Mouse (Mus musculus) embryonic facial prominence, embryonic 13.5 days (tissue): ENCODE results near the gene Sowaha. TPM values are rescaled to one million over a fixed set of nuclear protein-coding genes. Genes with fewer than 3 reads are reported as not detected.
A peak's percentile ranks its signal among the peaks of the same experiment; 100 is the strongest.

Source experiments
- ATAC-seq: fragments of 200-750 bp; cut with Nextera tagmentation; 2 replicates; pipeline ENCODE4 v1.8.0; 2017; ENCODE audit warnings: low read depth; ENCODE audit not compliant: insufficient number of reproducible peaks, insufficient read depth, low FRiP score, low TSS enrichment
- H3K27ac ChIP-seq: fragments of 300-500 bp; sonication (generic); 2 replicates; pipeline ENCODE4 v1.5.1; 2015; ENCODE audit warnings: moderate library complexity, mild to moderate bottlenecking, inconsistent platforms
- H3K27me3 ChIP-seq: fragments of 300-500 bp; sonication (generic); 2 replicates; pipeline ENCODE4 v1.6.1; 2015; ENCODE audit warnings: mild to moderate bottlenecking, inconsistent platforms
- H3K36me3 ChIP-seq: fragments of 300-500 bp; sonication (generic); 2 replicates; pipeline ENCODE4 v1.6.1; 2015; ENCODE audit warnings: mild to moderate bottlenecking, inconsistent platforms
- H3K4me1 ChIP-seq: fragments of 300-500 bp; sonication (generic); 2 replicates; pipeline ENCODE4 v1.6.1; 2015; ENCODE audit warnings: inconsistent platforms
- H3K4me2 ChIP-seq: fragments of 300-500 bp; sonication (generic); 2 replicates; pipeline ENCODE4 v1.6.1; 2015; ENCODE audit warnings: moderate library complexity, mild to moderate bottlenecking, inconsistent platforms
- H3K4me3 ChIP-seq: fragments of 300-500 bp; sonication (generic); 2 replicates; pipeline ENCODE4 v1.5.1; 2015; ENCODE audit warnings: mild to moderate bottlenecking, inconsistent platforms
- H3K9ac ChIP-seq: fragments of 300-500 bp; sonication (generic); 2 replicates; pipeline ENCODE4 v1.6.1; 2015; ENCODE audit warnings: mild to moderate bottlenecking, inconsistent platforms
- H3K9me3 ChIP-seq: fragments of 300-500 bp; sonication (generic); 2 replicates; pipeline ENCODE4 v1.6.1; 2016; ENCODE audit warnings: inconsistent platforms
- WGBS: fragments of 180-500 bp; shearing (Covaris S2); methylation state at CpG from one replicate; pipeline ENCODE4 v1.1.7; 2015; ENCODE audit warnings: mixed read lengths; 5-methylcytosine and 5-hydroxymethylcytosine counted together
- polyA plus RNA-seq: library from polyadenylated mRNA; unstranded; fragments of >200 nt; fragmentation: Nextera tagmentation; extraction: Ambion mirVana; gene quantifications from 2 replicates; pipeline ENCODE4 v1.2.1, GENCODE M21; 2015

Gene Sowaha
- polyA plus RNA-seq, 1 experiment from 2014 or later: 0.21 TPM

DNA sequence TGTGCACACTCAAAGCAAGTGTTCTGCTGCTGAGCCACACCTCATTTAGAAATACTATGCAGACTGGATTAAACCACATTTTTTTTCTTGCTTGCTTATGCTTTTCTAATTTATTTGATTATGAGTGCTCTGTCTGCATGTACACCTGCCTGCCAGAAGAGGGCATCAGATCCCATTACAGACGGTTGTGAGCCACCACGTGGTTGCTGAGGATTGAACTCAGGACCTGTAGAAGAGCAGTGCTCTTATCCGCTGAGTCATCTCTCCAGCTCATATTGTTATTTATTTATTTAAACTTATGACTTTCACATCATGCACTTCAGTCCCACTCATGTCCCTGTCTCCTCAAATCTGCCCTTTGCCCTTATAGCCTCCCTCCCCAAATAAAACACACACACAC, 5.6 kb upstream of the Sowaha start:
- Histone ChIP-seq H3K27me3 (peaks cover 40% of the 10 kb centered on the region), H3K4me3 (no peak overlapping the region), H3K4me2 (no peak overlapping the region), H3K36me3 (no peaks in the 10 kb centered on the region), H3K9me3 (no peaks in the 10 kb centered on the region; the same call in 1 of the 2 replicates), H3K4me1 (peaks cover 13% of the 10 kb centered on the region), H3K9ac (no peak overlapping the region), H3K27ac (no peak overlapping the region)
- 48% methylated on average over 3 of the region's 3 CpGs for WGBS
- no peak for ATAC-seq

DNA sequence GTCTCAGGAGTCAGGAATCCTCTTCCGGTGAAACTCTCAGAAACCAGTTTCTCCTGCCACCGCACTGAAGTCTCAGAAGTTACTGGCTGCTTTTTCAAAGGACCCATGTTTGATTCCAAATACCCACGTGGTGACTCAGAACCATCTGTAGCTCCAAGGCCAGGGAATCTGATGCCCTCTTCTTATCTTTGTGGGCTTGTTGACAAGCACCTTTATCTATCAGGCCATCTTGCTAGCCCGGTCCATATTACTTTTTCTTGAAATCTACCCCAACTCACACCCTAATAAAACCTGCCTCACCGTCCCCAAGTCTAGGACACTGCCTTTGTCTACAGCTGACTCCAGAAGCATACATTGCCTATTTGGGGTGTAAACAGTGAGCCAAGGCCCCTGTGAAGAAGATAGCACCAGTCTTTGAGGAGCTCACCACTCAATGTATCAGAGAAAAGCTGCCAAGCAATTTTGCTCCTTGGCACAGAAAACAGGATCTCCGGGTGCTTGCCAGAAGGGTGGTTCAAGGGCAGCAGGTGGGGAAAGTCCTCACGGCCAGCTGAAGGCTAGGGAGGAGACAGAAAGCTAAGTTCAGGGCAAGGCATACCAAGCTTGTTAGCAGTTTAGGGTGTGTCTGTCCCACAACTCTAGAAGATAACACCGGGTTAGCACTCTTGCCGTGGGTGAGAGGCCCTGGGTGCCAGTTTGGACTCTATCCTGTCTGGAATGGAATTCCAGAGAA, 3.3 kb upstream of the Sowaha start:
- Histone ChIP-seq H3K36me3 (no peaks in the 10 kb centered on the region), H3K4me3 (no peak overlapping the region), H3K4me1 (peaks cover 30% of the 10 kb centered on the region), H3K9ac (no peak overlapping the region), H3K9me3 (no peaks in the 10 kb centered on the region; the same call in 1 of the 2 replicates), H3K27me3 (peaks cover 64% of the 10 kb centered on the region), H3K27ac (no peak overlapping the region), H3K4me2 (no peak overlapping the region)
- no peak for ATAC-seq
- 72% methylated on average over 9 of the region's 9 CpGs for WGBS

DNA sequence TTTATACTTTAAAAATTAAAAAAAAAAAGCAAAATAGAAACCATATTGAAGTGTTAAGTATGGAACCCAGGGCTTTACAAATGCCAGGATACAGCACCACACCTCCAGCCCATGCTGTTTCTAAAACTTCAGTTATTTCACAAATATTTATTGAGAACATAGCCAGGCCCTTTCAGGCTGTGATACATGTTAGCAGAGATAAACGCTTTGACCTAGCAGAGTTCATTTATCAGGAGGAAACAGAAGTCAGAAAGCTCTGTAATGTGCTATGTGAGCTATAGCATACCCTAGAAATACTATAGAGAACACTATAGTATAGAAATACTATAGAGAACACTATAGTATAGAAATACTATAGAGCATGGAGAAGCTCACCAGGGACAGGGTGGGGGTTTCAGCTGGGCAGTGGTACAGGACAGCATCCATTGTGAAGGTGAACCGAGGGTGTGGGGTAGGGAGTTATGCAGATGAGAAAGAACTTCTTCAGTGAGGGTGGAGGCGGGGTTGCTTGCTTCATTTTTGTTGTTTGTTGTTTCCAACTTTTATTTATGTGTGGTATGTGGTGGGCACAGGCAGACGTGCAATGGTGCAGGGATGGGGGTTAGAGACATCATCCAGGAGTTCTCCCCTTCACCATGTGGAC, 1.1 kb upstream of the Sowaha start:
- Histone ChIP-seq H3K9ac (no peak overlapping the region), H3K4me2 (no peak overlapping the region), H3K27ac (no peak overlapping the region), H3K36me3 (no peaks in the 10 kb centered on the region), H3K4me1 (peaks cover 17% of the 10 kb centered on the region), H3K9me3 (no peaks in the 10 kb centered on the region; the same call in 1 of the 2 replicates), H3K27me3 (peaks cover 62% of the 10 kb centered on the region), H3K4me3 (no peak overlapping the region)
- no peak for ATAC-seq
- WGBS: 65% methylated on average over 4 of the region's 4 CpGs

DNA sequence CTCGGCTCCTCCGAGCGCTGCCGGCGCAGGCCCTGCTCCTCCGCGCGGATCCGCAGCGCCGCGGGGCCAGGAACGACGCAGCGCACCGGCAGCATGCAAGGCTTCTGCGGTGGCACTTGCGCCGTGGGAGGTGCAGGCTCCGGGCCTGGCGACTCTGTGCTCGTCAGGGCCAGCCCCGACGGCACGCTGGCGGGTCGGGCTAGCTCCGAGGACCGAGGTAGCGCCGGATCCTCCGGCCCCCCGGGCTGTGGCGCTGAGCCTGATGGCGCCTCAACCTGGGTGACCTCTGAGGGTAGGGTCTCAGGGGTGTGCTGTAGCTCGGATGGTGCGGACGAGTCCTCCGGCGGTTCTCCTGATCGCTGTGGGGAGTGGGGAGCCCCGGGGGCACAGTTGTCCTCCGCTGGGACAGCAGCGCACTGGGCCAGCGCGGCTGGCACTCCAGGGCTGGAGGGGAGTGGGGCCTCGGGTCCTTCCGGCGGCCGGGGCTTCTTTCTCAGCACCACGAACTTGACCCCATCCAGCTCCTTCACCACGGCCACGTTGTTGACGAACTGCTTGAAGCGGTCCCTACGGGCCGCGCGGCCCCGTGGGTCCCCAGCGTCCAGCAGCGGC, 797 bp downstream of the Sowaha start:
- 1% methylated on average over 62 of the region's 62 CpGs for WGBS
- ATAC-seq: no peak
- Histone ChIP-seq H3K4me2 (peak overlapping the region; percentile 75), H3K4me1 (peaks cover 25% of the 10 kb centered on the region), H3K36me3 (no peaks in the 10 kb centered on the region), H3K9ac (peak overlapping the region; percentile 53), H3K27me3 (peaks cover 79% of the 10 kb centered on the region), H3K4me3 (peak overlapping the region; percentile 46), H3K27ac (no peak overlapping the region), H3K9me3 (no peaks in the 10 kb centered on the region; the same call in 1 of the 2 replicates)

DNA sequence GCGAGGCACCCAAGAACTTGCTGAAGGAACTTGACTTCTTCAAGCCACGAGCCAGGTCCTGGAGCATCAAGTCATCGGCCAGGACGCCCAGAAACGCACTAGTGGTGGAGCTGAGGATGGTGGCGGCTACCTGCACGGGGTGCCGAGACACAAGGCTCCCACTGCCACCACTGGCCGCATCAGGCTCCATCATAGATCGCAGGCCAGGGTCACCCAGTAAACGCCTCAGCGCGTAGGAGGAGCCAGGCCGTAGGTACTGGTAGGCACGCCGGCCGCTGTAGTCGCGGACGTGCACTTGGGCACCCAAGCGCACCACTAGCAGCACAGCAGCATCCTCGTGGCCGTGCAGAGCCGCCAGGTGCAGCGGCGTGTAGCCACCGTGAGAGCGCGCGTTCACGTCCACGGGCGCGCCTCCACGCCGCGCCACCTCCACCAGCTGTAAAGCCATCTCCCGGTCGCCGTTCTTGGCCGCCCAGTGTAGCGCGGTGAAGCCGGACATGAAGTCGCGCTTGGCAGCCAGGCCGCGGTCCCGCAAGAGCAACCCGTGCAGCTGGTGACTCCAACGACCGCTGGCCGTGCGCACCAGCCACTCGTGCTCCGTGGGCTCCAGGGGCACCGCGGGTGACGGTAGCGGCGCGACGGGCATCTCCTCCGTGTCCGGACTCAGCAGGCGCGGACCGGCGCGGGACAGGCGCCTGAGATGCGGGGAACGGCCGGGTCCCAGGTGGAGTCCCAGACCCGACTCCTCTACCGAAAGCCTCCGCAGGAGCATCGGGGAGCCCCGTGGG, 1.5 kb downstream of the Sowaha start:
- WGBS: 4% methylated on average over 78 of the region's 79 CpGs
- no peaks in the 10 kb centered on the region; the same call in 1 of the 2 replicates for H3K9me3 ChIP-seq
- H3K4me1 ChIP-seq: peaks cover 25% of the 10 kb centered on the region
- H3K4me3 ChIP-seq: peak overlapping the region; percentile 46
- ATAC-seq: no peak
- H3K4me2 ChIP-seq: peak overlapping the region; percentile 75
- peaks cover 86% of the 10 kb centered on the region for H3K27me3 ChIP-seq
- no peaks in the 10 kb centered on the region for H3K36me3 ChIP-seq
- no peak overlapping the region for H3K27ac ChIP-seq
- peak overlapping the region; percentile 53 for H3K9ac ChIP-seq

DNA sequence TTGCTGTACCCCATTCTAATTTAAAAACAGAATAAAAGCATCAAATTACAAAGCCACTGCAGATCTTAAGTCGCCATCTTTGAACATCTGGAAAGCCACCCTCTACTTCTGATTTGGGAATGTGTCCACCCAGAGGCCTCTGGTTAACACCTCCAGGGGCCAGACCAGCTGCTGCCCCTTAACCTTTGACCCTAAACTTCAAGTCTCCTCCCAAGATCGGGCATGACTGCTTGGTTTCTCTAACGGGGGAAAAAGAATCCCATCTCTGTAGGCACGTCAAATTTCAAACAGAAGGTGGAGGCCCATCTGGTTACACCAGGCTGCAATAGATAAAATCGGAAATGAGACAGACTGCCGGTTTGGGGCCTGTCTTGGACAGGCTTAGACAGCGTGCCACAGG, 2.2 kb downstream of the Sowaha start:
- 0 out of 2 replicates have a peak overlapping the region, but pooled peaks have one; percentile 75 for H3K4me2 ChIP-seq
- no peaks in the 10 kb centered on the region for H3K36me3 ChIP-seq
- peaks cover 91% of the 10 kb centered on the region for H3K27me3 ChIP-seq
- 14% methylated on average over 7 of the region's 7 CpGs for WGBS
- H3K27ac ChIP-seq: no peak overlapping the region
- no peak for ATAC-seq
- no peak overlapping the region for H3K9ac ChIP-seq
- H3K9me3 ChIP-seq: no peaks in the 10 kb centered on the region; the same call in 1 of the 2 replicates
- H3K4me3 ChIP-seq: peak overlapping the region; percentile 46; the same call in 1 of the 2 replicates
- H3K4me1 ChIP-seq: peaks cover 25% of the 10 kb centered on the region

DNA sequence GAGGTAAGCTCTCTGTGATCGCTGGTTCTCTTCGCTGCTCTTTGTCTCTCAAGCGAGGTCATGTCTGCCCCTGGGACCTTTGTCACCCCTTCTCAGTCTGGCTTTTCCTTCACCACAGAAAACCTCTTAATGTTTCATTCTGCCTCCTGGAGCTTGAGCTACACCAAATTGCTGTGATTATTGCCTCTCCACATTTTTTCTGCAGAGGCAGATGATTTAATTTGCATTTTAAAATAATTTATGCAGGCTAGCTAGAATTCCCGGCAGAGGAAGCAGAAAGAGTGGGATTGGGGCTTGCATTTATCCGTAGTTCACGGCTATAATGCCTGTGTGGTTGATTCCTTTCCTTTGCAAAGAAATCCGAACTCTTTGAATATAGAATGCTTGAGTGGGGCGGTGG, 4.5 kb downstream of the Sowaha start:
- Histone ChIP-seq H3K27ac (no peak overlapping the region), H3K9ac (no peak overlapping the region), H3K4me1 (peaks cover 32% of the 10 kb centered on the region), H3K27me3 (peaks cover 87% of the 10 kb centered on the region), H3K36me3 (no peaks in the 10 kb centered on the region), H3K4me3 (no peak overlapping the region), H3K4me2 (peak overlapping the region; percentile 39), H3K9me3 (no peaks in the 10 kb centered on the region; the same call in 1 of the 2 replicates)
- WGBS: 20% methylated on average over 8 of the region's 8 CpGs
- ATAC-seq: no peak

DNA sequence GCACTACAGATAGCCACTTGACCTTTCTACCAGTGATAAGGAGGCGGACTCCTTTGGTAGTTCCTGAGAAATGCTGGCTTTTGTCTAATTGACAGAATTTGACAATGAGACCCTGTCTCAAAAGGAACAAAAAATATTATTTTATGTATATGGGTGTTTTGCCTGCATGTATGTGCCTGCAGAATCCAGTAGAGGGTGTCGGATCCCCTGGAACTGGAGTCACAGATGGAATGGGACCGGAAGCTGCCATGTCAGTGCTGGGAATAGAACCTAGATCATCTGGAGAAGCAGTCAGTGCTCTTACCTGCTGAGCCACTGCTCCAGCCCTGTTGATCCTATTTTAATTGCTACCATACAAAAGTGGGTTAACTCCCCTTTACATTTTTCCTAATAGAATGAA, 7.4 kb downstream of the Sowaha start:
- no peak overlapping the region for H3K4me2 ChIP-seq
- no peaks in the 10 kb centered on the region for H3K36me3 ChIP-seq
- WGBS: 75% methylated on average over 3 of the region's 3 CpGs
- no peak overlapping the region for H3K27ac ChIP-seq
- no peak overlapping the region for H3K9ac ChIP-seq
- no peak for ATAC-seq
- peaks cover 74% of the 10 kb centered on the region for H3K27me3 ChIP-seq
- no peaks in the 10 kb centered on the region for H3K9me3 ChIP-seq
- H3K4me1 ChIP-seq: peaks cover 23% of the 10 kb centered on the region
- no peak overlapping the region for H3K4me3 ChIP-seq

DNA sequence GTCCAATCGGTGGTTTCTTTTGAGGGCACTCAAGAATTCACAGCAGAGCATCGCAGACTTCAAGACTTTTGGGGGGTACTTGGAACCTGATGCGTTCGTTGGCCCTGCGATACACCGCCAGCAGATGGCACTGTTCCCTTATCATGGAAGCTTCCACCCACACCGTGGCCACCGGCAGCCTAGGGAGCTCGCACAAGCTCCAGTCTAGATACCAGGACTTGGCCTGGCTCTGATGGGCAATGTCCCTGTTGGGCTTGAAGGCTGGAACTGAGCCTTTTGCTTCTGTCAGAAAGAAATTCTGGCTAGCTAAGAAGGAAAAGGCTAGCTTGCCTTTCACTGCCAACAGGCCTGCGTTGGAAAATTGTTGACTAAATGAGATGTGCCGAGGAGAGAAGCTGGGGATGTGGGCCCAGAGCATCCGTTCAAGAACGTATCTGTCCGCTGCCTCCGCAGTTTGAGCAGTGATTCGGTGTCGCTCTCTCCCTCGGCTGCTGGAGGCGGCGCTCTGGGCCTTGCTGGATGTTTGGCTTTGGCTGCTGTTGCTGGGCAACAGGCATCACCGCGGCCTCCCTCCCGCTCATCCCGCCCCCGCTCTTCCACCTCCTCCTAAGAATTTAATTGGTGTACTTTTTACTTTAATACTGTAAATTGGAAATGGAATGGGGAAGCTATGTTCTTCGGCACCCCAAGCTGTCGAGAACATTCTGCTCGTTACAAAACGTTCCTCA, 9.9 kb downstream of the Sowaha start, which contains the start of gene Gm9837:
Gm9837 (minus strand) TSS at position 512 of the 728 bp plus-strand sequence.
- H3K36me3 ChIP-seq: 0 out of 2 replicates have a peak, but pooled peaks cover 3% of the 10 kb centered on the region
- H3K27ac ChIP-seq: peak within 1 kb of the TSS; percentile 48
- peaks cover 28% of the 10 kb centered on the region for H3K4me1 ChIP-seq
- ATAC-seq: peak; percentile 77
- peaks cover 77% of the 10 kb centered on the region for H3K27me3 ChIP-seq
- H3K4me3 ChIP-seq: peak within 1 kb of the TSS; percentile 23
- H3K9me3 ChIP-seq: no peaks in the 10 kb centered on the region
- H3K4me2 ChIP-seq: peak within 1 kb of the TSS; percentile 52
- 2% methylated on average over 29 of the region's 29 CpGs for WGBS
- H3K9ac ChIP-seq: peak within 1 kb of the TSS; percentile 47; the same call in 1 of the 2 replicates

DNA sequence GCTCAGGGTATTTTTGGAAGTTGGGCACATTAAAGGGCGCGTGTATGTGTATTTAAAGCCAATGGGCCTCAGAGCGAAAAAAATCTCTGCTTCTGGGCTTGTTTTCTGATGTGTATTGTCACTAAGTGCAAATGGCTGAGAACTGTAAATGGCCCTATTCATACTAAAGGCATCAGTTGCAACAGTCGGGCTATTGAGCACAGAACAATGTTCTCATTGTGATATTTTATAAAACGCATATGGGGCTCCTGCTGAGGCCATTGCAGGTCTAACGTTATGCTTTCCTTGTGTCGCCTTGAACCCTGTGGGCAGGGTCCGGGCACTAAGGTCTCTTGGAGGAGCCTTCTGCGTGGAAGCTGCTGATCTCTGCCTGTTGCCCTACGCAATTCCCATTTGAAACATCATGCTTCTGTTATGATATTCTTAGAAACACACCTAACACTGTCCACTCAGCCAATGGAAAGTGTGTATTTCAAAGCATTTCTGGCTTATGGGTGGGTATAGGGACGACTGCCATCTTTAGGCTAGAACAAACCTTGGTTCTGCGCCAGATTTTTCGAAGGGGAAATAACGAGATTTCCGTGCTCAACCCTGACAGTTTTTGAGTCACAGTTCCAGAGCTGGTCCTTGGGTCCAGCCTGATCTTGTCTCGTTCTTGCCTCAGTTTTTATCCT, 10.6 kb downstream of the Sowaha start:
- peak overlapping the region; percentile 48 for H3K27ac ChIP-seq
- 18% methylated on average over 16 of the region's 16 CpGs for WGBS

More for the DNA sequence above, 10.6 kb downstream of the Sowaha start:
- Histone ChIP-seq H3K4me1 (peaks cover 28% of the 10 kb centered on the region), H3K9me3 (no peaks in the 10 kb centered on the region), H3K4me3 (peak overlapping the region; percentile 23), H3K36me3 (0 out of 2 replicates have a peak, but pooled peaks cover 3% of the 10 kb centered on the region), H3K4me2 (peak overlapping the region; percentile 52), H3K27me3 (peaks cover 77% of the 10 kb centered on the region), H3K9ac (peak overlapping the region; percentile 32; the same call in 1 of the 2 replicates)
- no peak for ATAC-seq
